Mouse (Mus musculus) embryonic facial prominence, embryonic 10.5 days (tissue): ENCODE measurements around the gene Prrt1. TPM values are rescaled to one million over a fixed set of nuclear protein-coding genes. Genes with fewer than 3 reads are reported as not detected.

Experiments
- DNase-seq: peaks from one replicate; pipeline ENCODE4 v3.0.0-alpha.2; 2017; ENCODE audit warnings: low spot score
- H3K27ac ChIP-seq: fragments of 300-500 bp; sonication (generic); replicated peaks from 2 replicates; pipeline ENCODE4 v1.5.1; 2016; ENCODE audit warnings: mild to moderate bottlenecking
- H3K27me3 ChIP-seq: fragments of 300-500 bp; sonication (generic); replicated peaks from 2 replicates; pipeline ENCODE4 v1.6.1; 2016; ENCODE audit warnings: low read depth, mild to moderate bottlenecking; ENCODE audit not compliant: poor library complexity, severe bottlenecking
- H3K36me3 ChIP-seq: fragments of 300-500 bp; sonication (generic); replicated peaks from 2 replicates; pipeline ENCODE4 v1.6.1; 2016; ENCODE audit warnings: mild to moderate bottlenecking, moderate library complexity
- H3K4me1 ChIP-seq: fragments of 300-500 bp; sonication (generic); 2 replicates; pipeline ENCODE4 v1.6.1; 2016
- H3K4me3 ChIP-seq: fragments of 300-500 bp; sonication (generic); 2 replicates; pipeline ENCODE4 v1.5.1; 2016; ENCODE audit warnings: mild to moderate bottlenecking, moderate library complexity
- H3K9me3 ChIP-seq: fragments of 300-500 bp; sonication (generic); 2 replicates; pipeline ENCODE4 v1.6.1; 2016; ENCODE audit warnings: mild to moderate bottlenecking
- WGBS: fragments of 180-500 bp; shearing (Covaris S2); methylation state at CpG from one replicate; pipeline ENCODE4 v1.1.7; 2016; 5-methylcytosine and 5-hydroxymethylcytosine counted together
- polyA plus RNA-seq: library from polyadenylated mRNA; unstranded; fragments of >200 nt; fragmentation: Nextera tagmentation; extraction: Ambion mirVana; gene quantifications from 2 replicates; pipeline ENCODE4 v1.2.1, GENCODE M21; 2016

Prrt1 gene
- polyA plus RNA-seq, 1 experiment from 2014 or later, result 0.12 TPM

DNA sequence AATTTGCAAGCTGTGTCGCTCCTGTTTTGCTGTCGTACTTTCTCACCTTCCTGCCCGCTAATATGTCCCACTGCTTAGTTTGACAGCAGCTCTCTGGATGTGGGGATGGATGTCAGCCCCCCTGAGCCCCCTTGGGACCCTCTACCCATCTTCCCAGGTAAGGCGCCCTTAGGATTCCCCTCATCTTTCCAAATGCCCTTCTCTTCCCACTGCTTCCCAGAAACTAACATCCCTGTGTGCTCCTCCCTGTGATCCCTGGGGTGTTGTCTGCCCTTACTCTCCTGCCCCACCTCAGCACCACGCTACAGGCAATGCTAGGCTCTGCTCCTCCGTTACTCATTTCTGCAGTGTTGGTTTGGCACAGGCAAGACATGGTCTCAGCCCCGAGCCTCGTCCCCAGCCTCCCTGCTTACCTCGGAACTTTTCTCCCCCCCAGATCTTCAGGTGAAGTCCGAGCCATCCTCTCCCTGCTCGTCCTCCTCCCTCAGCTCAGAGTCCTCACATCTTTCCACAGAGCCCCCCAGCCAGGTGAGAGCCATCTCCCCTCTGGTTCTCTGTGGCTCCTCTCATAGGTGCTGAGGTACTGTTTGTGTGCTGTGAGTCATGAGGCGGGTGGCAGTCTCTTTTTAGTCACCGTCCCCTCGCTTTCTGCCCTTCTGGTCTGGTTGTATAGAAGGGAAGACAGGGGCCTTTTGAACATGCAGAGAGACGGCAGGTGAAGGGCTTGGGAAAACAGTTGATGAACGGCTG is 19.0 kb downstream of the Prrt1 start:
- WGBS, result 81% methylated on average over 16 of the region's 16 CpGs
- H3K4me1 ChIP-seq, result peaks cover 39% of the 10 kb centered on the region
- H3K36me3 ChIP-seq, result peaks cover 58% of the 10 kb centered on the region

DNA sequence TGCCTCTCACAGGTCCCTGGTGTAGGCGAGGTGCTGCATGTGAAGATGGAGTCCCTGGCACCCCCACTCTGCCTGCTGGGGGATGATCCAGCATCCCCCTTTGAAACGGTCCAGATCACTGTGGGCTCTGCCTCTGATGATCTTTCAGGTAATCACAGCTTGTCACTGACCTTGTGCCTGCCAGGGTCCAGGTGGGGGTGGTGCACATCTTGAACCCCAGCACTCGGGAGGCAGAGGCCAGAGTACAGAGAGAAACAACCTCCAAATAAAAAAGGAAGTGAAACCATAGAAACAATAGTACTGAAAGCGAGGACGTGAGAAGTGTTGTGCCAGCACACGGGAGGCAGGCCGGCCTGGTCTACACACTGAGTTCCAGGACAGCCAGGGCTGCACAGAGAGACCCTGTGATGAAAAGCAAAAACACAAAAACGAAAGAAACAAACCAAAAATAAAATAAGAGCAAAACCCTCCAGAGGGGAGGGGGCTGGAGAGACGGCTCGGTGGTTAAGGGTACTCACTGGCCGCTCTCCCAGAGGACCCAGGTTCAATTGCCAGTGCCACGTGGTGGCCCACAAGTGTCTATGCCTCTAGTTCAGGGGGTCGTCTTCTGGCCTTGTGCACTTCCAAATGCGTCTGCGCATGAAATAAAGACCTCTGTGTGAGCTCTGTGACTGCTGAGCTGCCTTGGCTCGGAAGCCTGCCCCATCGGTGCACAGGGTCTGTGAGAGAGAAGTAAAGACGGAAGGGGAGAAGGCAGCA is 20.0 kb downstream of the Prrt1 start:
- peaks cover 68% of the 10 kb centered on the region for H3K36me3 ChIP-seq
- 89% methylated on average over 18 of the region's 18 CpGs for WGBS
- H3K27ac ChIP-seq, result 0 out of 2 replicates have a peak overlapping the region, but pooled peaks have one; percentile 20
- H3K9me3 ChIP-seq, result no peaks in the 10 kb centered on the region
- 0 out of 2 replicates have a peak overlapping the region, but pooled peaks have one; percentile 6 for H3K4me3 ChIP-seq
- H3K4me1 ChIP-seq, result peaks cover 39% of the 10 kb centered on the region
- no peak for DNase-seq
- H3K27me3 ChIP-seq, result no peaks in the 10 kb centered on the region

More for the DNA sequence above, 19.0 kb downstream of the Prrt1 start:
- no peak overlapping the region for H3K27ac ChIP-seq
- peak overlapping the region; percentile 99 for H3K4me3 ChIP-seq
- no peak for DNase-seq
- no peaks in the 10 kb centered on the region for H3K9me3 ChIP-seq
- no peaks in the 10 kb centered on the region for H3K27me3 ChIP-seq

DNA sequence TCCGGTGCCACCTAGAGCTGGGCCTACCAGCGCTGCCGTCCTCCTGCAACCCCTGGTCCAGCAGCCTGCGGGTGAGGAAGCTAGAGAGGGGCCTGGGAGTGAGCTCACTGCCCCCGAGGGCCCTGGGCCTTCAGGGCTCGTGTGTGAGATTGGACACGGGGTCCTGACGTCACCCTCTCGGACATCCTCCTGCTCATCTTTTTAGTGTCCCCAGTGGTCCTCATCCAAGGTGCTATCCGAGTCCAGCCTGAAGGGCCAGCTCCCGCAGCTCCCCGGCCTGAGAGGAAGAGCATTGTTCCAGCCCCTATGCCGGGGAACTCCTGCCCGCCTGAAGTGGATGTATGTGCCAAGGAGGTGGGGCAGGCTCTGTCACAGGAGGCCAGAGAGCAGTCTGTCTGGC is 21.4 kb downstream of the Prrt1 start:
- no peak overlapping the region for H3K4me3 ChIP-seq
- H3K9me3 ChIP-seq, result no peaks in the 10 kb centered on the region
- H3K36me3 ChIP-seq, result peaks cover 78% of the 10 kb centered on the region
- H3K27me3 ChIP-seq, result no peaks in the 10 kb centered on the region
- H3K4me1 ChIP-seq, result peaks cover 40% of the 10 kb centered on the region
- WGBS, result 91% methylated on average over 14 of the region's 14 CpGs
- DNase-seq, result no peak
- no peak overlapping the region for H3K27ac ChIP-seq

DNA sequence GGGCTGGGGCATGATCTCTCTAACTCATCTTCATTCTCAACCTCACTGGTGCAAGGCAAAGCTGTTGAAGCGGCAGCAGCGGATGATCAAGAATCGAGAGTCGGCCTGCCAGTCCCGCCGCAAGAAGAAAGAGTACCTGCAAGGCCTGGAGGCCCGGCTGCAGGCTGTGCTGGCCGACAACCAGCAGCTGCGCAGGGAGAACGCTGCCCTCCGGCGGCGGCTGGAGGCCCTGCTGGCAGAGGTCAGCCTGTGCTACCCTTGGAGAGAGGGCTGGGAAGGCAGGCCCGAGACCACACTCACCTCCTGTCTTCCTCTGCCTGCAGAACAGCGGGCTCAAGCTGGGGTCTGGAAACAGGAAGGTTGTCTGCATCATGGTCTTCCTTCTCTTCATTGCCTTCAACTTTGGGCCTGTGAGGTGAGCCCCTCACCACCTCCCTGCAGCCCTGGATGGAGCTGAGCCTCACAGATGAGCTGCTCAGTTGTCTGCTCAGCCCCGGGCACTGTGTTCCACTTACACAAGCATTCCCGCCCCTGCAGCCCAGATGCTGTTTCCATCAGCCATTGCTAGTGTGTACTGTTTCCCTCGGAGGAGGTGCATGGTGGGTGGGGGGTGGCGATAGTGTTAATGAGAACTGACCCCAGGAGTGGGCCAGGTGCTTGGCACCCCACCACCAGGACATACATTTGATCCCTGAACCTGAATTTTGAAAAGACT is 22.3 kb downstream of the Prrt1 start:
- peak; percentile 63 for DNase-seq

DNA sequence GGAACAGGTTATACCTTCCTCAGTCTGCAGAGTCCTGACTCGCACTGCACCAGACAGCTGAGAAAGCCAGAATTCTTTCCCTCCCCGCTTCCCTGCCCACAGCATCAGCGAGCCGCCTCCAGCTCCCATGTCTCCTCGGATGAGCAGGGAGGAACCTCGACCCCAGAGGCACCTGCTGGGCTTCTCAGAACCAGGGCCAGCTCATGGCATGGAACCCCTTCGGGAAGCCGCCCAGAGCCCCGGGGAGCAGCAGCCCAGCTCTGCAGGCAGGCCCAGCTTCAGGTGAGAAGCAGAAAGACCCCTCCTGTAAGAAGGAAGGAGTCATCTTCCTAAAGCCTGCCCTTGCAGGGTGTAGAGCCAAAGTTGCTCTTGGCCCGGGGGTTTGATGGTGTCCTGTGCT is 23.2 kb downstream of the Prrt1 start:
- whole genome bisulfite sequencing, result 86% methylated on average over 10 of the region's 10 CpGs
- Histone ChIP-seq H3K4me3 (no peak overlapping the region), H3K36me3 (peaks cover 72% of the 10 kb centered on the region), H3K27ac (no peak overlapping the region), H3K9me3 (no peaks in the 10 kb centered on the region), H3K27me3 (no peaks in the 10 kb centered on the region), H3K4me1 (peaks cover 46% of the 10 kb centered on the region)
- DNase-seq, result no peak

More for the DNA sequence above, 22.3 kb downstream of the Prrt1 start:
- Histone ChIP-seq H3K27ac (no peak overlapping the region), H3K4me1 (peaks cover 41% of the 10 kb centered on the region), H3K36me3 (peaks cover 72% of the 10 kb centered on the region), H3K9me3 (no peaks in the 10 kb centered on the region), H3K27me3 (no peaks in the 10 kb centered on the region), H3K4me3 (peak overlapping the region; percentile 13; the same call in 1 of the 2 replicates)
- WGBS, result 57% methylated on average over 19 of the region's 19 CpGs

DNA sequence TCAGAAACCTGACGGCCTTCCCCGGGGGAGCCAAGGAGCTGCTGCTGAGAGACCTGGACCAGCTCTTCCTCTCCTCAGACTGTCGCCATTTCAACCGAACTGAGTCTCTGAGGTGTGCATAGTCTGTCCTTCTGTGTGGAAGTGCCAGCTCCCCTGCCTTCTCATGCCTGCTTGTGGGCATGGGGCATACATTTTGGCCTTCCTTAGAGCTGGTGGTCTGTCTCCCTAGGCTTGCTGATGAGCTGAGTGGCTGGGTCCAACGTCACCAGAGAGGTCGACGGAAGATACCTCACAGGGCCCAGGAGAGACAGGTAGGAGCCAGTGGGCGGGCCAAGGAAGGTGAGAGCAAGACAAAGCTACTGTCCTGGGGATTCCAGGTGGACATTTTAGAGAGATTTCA is 23.7 kb downstream of the Prrt1 start:
- 93% methylated on average over 8 of the region's 8 CpGs for WGBS
- no peaks in the 10 kb centered on the region for H3K9me3 ChIP-seq
- H3K4me3 ChIP-seq, result no peak overlapping the region
- H3K36me3 ChIP-seq, result peaks cover 72% of the 10 kb centered on the region
- H3K27me3 ChIP-seq, result no peaks in the 10 kb centered on the region
- no peak overlapping the region for H3K27ac ChIP-seq
- H3K4me1 ChIP-seq, result peaks cover 44% of the 10 kb centered on the region
- no peak for DNase-seq

DNA sequence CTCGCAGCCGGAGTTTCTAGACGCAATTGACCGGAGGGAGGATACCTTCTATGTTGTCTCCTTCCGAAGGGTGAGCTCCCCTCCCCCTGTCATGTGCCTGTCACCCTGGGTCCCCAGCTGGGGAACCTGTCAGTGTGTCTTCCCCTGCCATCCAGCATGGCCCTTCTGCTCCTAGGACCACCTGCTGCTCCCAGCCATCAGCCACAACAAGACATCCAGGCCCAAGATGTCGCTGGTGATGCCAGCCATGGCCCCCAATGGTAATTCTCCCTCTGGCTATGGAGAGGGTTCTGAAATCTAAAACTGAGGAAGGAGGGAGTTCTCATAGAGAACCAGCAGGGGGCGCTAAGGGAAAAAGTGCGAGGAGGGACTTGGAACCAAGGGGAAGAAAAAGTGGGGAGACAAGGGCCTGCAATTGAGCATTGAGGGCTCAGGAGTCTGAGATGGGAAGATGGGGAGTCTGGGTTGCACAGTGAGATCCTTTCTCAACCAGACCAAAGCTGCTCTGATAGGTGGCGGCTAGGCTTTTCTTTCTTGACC is 24.5 kb downstream of the Prrt1 start:
- H3K9me3 ChIP-seq, result no peaks in the 10 kb centered on the region
- peaks cover 69% of the 10 kb centered on the region for H3K36me3 ChIP-seq
- H3K27me3 ChIP-seq, result peaks cover 3% of the 10 kb centered on the region; the same call in 1 of the 2 replicates
- no peak overlapping the region for H3K27ac ChIP-seq
- WGBS, result 65% methylated on average over 9 of the region's 9 CpGs
- peaks cover 36% of the 10 kb centered on the region for H3K4me1 ChIP-seq
- peak; percentile 62 for DNase-seq
- peak overlapping the region; percentile 2; the same call in 1 of the 2 replicates for H3K4me3 ChIP-seq

DNA sequence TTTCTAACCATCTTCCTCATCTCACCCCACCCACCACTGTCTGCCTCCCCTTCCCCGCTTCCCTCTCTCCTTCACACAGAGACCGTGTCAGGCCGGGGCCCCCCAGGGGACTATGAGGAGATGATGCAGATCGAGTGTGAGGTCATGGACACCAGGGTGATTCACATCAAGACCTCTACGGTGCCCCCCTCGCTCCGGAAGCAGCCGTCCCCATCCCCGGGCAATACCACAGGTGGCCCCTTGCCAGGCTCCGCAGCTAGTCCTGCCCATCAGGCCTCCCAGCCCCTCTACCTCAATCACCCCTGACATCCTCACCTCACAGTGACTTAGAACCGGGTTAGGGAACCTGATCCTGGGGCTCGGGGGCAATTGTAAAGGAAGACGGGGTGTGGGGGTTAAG is 25.1 kb downstream of the Prrt1 start:
- Histone ChIP-seq H3K9me3 (no peaks in the 10 kb centered on the region), H3K27me3 (peaks cover 9% of the 10 kb centered on the region), H3K27ac (no peak overlapping the region), H3K4me1 (peaks cover 32% of the 10 kb centered on the region), H3K36me3 (peaks cover 63% of the 10 kb centered on the region), H3K4me3 (0 out of 2 replicates have a peak overlapping the region, but pooled peaks have one; percentile 2)
- WGBS, result 93% methylated on average over 13 of the region's 13 CpGs
- DNase-seq, result no peak

DNA sequence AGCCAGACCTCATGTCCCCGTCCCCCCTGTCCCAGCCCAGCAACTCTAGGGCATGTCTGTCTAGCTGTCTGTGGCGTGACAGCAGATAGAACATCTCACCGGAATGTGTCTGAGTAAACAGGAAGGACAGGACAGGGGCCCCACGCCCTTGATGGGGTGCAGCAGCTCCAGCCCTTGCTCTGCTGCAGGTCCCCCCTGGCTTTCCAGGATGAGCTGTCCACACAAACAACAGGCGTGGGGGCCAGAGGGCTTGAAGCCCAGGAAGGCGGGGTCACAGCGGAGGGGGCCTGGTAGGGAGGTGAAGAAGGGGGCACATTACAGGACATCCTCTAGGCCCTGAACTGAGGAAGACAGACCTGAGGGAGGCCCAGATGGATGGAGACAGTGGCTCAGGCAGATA is 25.8 kb downstream of the Prrt1 start:
- no peak for DNase-seq
- Histone ChIP-seq H3K4me1 (peaks cover 32% of the 10 kb centered on the region), H3K36me3 (peaks cover 55% of the 10 kb centered on the region), H3K27me3 (peaks cover 16% of the 10 kb centered on the region), H3K27ac (peak overlapping the region; percentile 30; the same call in 1 of the 2 replicates), H3K4me3 (0 out of 2 replicates have a peak overlapping the region, but pooled peaks have one; percentile 6), H3K9me3 (no peaks in the 10 kb centered on the region)
- 81% methylated on average over 7 of the region's 7 CpGs for WGBS

DNA sequence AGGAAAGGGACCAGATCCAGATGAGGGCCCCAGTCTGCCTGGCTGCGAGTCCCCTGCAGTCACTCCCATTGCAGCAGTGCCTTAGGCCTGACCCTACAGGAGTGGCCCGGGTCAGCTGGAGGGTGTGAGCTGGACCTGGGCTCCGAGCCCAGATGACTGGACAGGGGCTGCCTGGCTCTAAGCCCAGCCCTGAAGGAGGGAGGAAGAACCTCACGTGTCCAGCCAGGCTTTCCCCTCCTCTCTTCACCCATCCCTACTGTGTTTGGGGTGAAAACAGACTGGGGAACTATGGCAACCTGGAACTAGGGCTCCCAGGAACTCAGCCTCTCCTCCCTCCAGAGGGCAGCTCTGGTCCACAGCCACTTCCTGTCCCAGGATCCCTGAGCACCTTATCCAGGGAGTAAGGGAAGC is 26.3 kb downstream of the Prrt1 start:
- WGBS, result 62% methylated on average over 4 of the region's 4 CpGs
- peaks cover 37% of the 10 kb centered on the region for H3K4me1 ChIP-seq
- 0 out of 2 replicates have a peak overlapping the region, but pooled peaks have one; percentile 6 for H3K4me3 ChIP-seq
- H3K27me3 ChIP-seq, result peaks cover 21% of the 10 kb centered on the region
- H3K27ac ChIP-seq, result peak overlapping the region; percentile 30; the same call in 1 of the 2 replicates
- no peak for DNase-seq
- H3K9me3 ChIP-seq, result no peaks in the 10 kb centered on the region
- peaks cover 51% of the 10 kb centered on the region for H3K36me3 ChIP-seq

DNA sequence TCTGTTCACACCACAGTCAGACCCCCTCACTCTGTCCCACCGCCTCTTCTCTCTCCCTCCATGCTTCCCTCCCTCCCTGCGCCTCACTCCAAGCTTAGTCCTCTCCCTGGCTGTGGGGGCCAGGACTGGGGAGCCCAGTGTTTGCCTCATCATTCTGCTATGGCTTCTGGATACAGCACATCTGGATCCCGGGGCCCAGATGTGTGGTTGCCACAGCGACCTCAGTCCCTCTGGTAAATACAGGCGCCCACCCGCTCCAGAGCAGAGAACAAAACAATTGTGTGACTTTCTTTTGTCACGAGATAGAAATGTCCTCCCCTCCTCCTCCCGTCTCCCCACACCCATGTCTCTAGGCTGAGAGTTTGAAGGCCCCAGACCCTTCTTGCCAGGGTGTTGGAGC is 27.3 kb downstream of the Prrt1 start:
- Histone ChIP-seq H3K27ac (no peak overlapping the region), H3K4me3 (no peak overlapping the region), H3K9me3 (no peaks in the 10 kb centered on the region), H3K36me3 (peaks cover 40% of the 10 kb centered on the region), H3K27me3 (peaks cover 31% of the 10 kb centered on the region), H3K4me1 (peaks cover 44% of the 10 kb centered on the region)
- DNase-seq, result no peak
- 58% methylated on average over 8 of the region's 8 CpGs for WGBS

DNA sequence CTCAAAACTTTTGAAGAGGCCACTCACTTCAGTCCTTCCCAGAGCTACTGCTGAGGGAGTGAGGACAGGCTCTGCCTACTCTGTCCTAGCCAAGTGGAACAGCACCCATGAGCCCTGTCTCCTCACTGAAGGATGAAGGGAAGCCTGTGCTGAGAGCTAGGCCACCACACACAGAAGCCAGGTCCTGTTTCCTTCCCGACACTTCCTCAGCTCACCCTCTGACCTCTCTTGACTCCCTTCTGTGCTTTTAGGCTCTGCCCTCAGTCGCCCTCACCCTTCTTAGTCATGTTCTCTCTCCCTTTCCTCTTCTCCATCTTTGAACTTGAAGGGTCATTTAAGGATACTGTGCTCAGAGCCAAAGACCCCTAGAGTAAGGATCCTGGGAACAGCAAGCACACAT is 27.9 kb downstream of the Prrt1 start:
- Histone ChIP-seq H3K4me3 (no peak overlapping the region), H3K36me3 (peaks cover 34% of the 10 kb centered on the region), H3K27ac (no peak overlapping the region), H3K27me3 (peaks cover 33% of the 10 kb centered on the region), H3K4me1 (peaks cover 44% of the 10 kb centered on the region), H3K9me3 (no peaks in the 10 kb centered on the region)
- 23% methylated on average over 2 of the region's 2 CpGs for WGBS
- DNase-seq, result no peak
